Mouse (Mus musculus) liver, postnatal 0 days (tissue): ENCODE results near the gene Gna11. TPM values are rescaled to one million over a fixed set of nuclear protein-coding genes. Genes with fewer than 3 reads are reported as not detected.
A peak's percentile ranks its signal among the peaks of the same experiment; 100 is the strongest.

Experiments
- ATAC-seq: fragments of 200-750 bp; cut with Nextera tagmentation; 2 replicates; pipeline ENCODE4 v1.8.0; 2017; ENCODE audit warnings: mild to moderate bottlenecking, moderate library complexity
- DNase-seq: peaks from one replicate; pipeline ENCODE4 v3.0.0-alpha.2; 2016
- H3K27ac ChIP-seq: fragments of 300-500 bp; sonication (generic); 2 replicates; pipeline ENCODE4 v1.5.1; 2014; ENCODE audit warnings: antibody characterized with exemption, moderate library complexity, mild to moderate bottlenecking, low read depth
- H3K27me3 ChIP-seq: fragments of 300-500 bp; sonication (generic); 2 replicates; pipeline ENCODE4 v1.6.1; 2014; ENCODE audit warnings: low read length, control low read depth, mixed read lengths; ENCODE audit not compliant: insufficient read depth
- H3K36me3 ChIP-seq: fragments of 300-500 bp; sonication (generic); replicated peaks from 2 replicates; pipeline ENCODE4 v1.6.1; 2014; ENCODE audit warnings: mild to moderate bottlenecking, control low read depth, low read length, moderate library complexity, mixed read lengths; ENCODE audit not compliant: insufficient read depth
- H3K4me1 ChIP-seq: fragments of 300-500 bp; sonication (generic); 2 replicates; pipeline ENCODE4 v1.6.1; 2014; ENCODE audit warnings: antibody characterized with exemption, mild to moderate bottlenecking, control low read depth; ENCODE audit not compliant: insufficient read depth
- H3K4me2 ChIP-seq: fragments of 300-500 bp; sonication (generic); 2 replicates; pipeline ENCODE4 v1.6.1; 2014; ENCODE audit warnings: low read depth, mild to moderate bottlenecking, low read length, moderate library complexity, mixed read lengths
- H3K4me3 ChIP-seq: fragments of 300-500 bp; sonication (generic); 2 replicates; pipeline ENCODE4 v1.5.1; 2014; ENCODE audit warnings: low read depth, low read length
- H3K9ac ChIP-seq: fragments of 300-500 bp; sonication (generic); replicated peaks from 2 replicates; pipeline ENCODE4 v1.6.1; 2014; ENCODE audit warnings: mild to moderate bottlenecking, moderate library complexity
- H3K9me3 ChIP-seq: fragments of 300-500 bp; sonication (generic); 2 replicates; pipeline ENCODE4 v1.6.1; 2016; ENCODE audit warnings: mild to moderate bottlenecking, control low read depth, low read length, mixed read lengths
- CTCF ChIP-seq: sonication (generic); IDR thresholded peaks from 2 replicates; pipeline ENCODE4 v1.5.1; 2016; ENCODE audit warnings: antibody characterized with exemption, low read depth
- EP300 ChIP-seq: IDR thresholded peaks from 2 replicates; pipeline ENCODE4 v1.6.1; 2016; ENCODE audit warnings: antibody characterized with exemption, low read depth, mild to moderate bottlenecking
- WGBS: fragments of 180-500 bp; shearing (Covaris S2); extraction: QIAGEN DNeasy Blood & Tissue Kit; methylation state at CpG from one replicate; pipeline ENCODE4 v1.1.7; 2014; ENCODE audit not compliant: insufficient replicate concordance; 5-methylcytosine and 5-hydroxymethylcytosine counted together
- polyA plus RNA-seq: library from polyadenylated mRNA; unstranded; fragments of >200 nt; fragmentation: Nextera tagmentation; extraction: Ambion mirVana; gene quantifications from 2 replicates; pipeline ENCODE4 v1.2.1, GENCODE M21; 2015

Gene Gna11
- polyA plus RNA-seq, 1 experiment from 2014 or later = 18.3 TPM

DNA sequence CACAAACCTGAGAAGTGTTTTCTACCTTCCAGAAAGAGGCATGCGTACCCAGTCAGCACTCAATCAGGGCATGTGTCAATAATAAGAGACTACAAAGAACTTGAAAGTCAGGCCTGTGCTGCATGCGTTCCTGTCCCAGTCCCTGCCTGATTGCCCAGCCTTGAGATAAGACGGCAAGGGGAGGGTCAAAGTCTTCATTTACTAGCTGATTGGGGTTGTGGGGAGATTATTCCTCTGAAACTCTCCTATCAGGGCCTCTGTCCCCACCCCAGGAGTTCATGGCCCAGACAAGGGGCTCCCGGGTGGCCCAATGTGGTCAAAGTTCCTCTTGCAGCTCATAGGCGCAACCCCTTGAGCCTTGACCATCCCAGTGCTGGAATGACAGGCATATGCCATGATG lies 1.3 kb upstream of the Gna11 start:
- Histone ChIP-seq H3K9ac (peak overlapping the region; percentile 48), H3K36me3 (no peaks in the 10 kb centered on the region), H3K4me2 (no peak overlapping the region), H3K27me3 (no peaks in the 10 kb centered on the region), H3K9me3 (no peaks in the 10 kb centered on the region), H3K4me3 (no peak overlapping the region), H3K27ac (peak overlapping the region; percentile 31; the same call in 1 of the 2 replicates), H3K4me1 (peaks cover 45% of the 10 kb centered on the region)
- TF ChIP-seq EP300 = no peak
- TF ChIP-seq CTCF = no peak
- DNase-seq = no peak
- no peak for ATAC-seq
- WGBS = 32% methylated on average over 5 of the region's 5 CpGs

DNA sequence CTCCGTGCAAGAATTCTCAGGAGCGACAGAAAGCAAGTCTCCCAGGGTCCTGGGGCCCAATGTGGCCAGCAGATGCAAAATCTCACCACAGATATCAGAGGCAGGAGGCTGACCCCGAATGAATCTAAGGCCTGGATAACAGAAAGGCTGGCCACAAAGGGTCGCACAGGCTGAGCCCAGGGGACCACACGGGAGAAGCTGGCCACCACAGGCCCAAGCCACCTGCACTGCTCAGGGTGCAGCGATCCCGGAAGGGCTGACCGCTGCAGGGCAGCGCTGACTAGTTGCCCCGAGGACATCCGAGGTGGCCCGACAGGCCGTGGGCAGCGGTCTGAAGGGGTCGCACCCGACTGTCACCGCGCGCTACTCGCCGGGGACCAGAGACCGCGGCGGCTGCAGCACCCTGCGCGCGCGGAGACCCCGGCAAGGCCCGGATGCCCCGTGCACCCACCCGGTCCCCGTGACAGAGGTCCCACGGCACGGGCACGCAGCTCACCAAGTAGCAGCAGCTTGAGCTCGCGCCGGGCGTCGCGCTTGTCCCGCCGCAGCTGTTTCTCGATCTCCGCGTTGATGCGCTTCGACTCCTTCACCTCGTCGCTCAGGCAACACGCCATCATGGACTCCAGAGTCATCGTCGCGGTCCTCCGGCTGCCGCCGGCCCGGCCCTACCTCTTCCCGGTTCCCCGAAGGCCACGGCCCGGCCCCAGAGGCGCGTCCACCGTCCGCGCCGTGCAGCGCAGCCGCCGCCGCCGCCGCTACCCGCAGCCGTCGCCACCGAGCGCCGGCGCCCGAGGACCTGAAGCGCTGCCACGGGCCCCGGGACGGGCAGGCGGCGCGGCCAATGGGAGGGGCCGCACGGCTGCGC lies 462 bp downstream of the Gna11 start:
- Histone ChIP-seq H3K36me3 (peaks cover 3% of the 10 kb centered on the region; the same call in 1 of the 2 replicates), H3K9me3 (no peaks in the 10 kb centered on the region), H3K9ac (peak overlapping the region; percentile 80), H3K27me3 (no peaks in the 10 kb centered on the region), H3K27ac (peak overlapping the region; percentile 70), H3K4me3 (peak overlapping the region; percentile 68), H3K4me2 (peak overlapping the region; percentile 99), H3K4me1 (peaks cover 47% of the 10 kb centered on the region)
- 2% methylated on average over 80 of the region's 93 CpGs for WGBS
- ATAC-seq (peak; percentile 33), DNase-seq (no peak)
- TF ChIP-seq EP300 (no peak), CTCF (no peak)

DNA sequence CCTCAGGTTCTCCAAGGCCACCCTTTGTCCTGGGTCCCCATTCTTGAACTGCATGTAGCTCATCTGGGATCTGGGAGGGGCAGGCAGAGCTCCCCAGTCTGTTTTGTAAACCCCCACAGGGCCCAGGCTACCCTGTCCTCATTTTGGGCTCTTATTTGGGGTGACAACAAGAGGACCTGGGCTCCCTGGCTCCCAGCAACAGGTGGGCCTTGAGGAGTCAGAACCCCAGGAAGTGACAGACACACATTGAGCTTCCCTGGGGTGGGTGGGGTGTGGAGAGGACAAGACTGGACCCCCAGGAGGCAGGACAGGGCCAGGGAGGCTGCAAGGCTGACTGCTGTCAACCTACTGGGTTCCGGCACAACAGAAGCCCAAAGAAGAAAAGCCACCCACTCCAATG lies 1.4 kb downstream of the Gna11 start:
- Histone ChIP-seq H3K27me3 (no peaks in the 10 kb centered on the region), H3K9me3 (no peaks in the 10 kb centered on the region), H3K4me1 (peaks cover 47% of the 10 kb centered on the region), H3K4me3 (peak overlapping the region; percentile 68), H3K36me3 (peaks cover 10% of the 10 kb centered on the region; the same call in 1 of the 2 replicates), H3K9ac (peak overlapping the region; percentile 80), H3K27ac (0 out of 2 replicates have a peak overlapping the region, but pooled peaks have one; percentile 29), H3K4me2 (peak overlapping the region; percentile 99)
- ATAC-seq (no peak), DNase-seq (no peak)
- TF ChIP-seq EP300 = no peak
- TF ChIP-seq CTCF = no peak
- 67% methylated on average over 1 of the region's 1 CpGs for WGBS

DNA sequence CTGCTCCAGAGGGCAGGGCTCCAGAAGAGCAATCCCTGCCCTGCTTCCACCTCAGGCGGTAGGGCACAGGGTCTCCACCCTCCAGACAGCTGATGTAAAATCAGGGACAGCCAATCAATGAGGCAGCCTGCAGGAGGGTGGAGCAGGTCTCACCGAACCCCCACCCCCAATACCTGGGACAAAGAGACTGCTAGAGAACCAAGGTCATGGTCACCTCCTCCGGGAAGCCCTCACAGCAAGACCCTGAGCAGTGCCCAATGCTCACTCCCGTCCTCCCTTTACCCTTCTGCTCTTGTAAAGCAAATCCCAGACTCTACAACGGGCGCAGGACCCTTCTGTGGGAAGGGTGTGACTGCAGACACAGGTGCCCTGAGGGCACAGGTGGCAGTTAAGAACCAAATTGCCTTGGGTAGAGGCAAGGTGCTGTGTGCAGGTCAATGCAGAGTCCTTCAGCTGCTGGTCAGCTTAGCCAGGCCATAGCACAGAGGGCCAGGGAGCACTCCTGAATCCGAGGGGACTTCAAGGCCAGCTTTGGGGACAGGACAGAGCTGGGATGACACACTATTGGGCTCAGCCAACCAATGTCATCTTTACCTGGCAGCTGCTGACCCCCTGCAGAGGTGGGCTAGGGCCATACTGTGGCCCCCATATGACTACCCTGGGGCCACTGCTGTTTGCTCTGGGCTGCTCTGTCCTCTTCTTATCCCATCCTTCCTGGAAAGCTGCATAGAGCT lies 2.1 kb downstream of the Gna11 start:
- Histone ChIP-seq H3K9ac (peak overlapping the region; percentile 80), H3K27ac (peak overlapping the region; percentile 74), H3K9me3 (no peaks in the 10 kb centered on the region), H3K27me3 (no peaks in the 10 kb centered on the region), H3K4me3 (no peak overlapping the region), H3K4me1 (peaks cover 50% of the 10 kb centered on the region), H3K36me3 (peaks cover 10% of the 10 kb centered on the region; the same call in 1 of the 2 replicates), H3K4me2 (peak overlapping the region; percentile 99)
- no peak for TF ChIP-seq EP300
- no peak for DNase-seq
- ATAC-seq = no peak
- WGBS = 70% methylated on average over 7 of the region's 7 CpGs

DNA sequence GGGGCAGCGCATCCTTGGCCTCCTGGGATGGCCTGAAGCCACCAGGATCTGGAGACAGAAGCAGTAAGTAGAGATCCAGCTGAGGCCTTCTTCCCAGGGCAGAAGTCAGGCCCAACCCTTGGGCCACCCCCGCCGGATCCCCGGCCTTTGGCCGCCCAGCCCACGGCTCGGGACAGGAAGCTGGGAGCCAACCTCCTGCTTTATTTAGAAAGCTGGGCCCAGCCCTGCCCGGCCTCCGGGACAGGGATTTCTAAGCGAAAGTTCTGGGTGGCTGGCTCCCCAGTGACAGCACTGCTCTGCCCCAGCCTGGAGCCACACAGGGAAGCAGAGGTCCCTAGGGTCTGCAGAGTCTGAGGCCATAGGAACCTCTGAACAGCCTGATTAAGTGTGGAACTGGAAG lies 3.2 kb downstream of the Gna11 start:
- H3K4me3 ChIP-seq = no peak overlapping the region
- DNase-seq (peak; percentile 57), ATAC-seq (no peak)
- H3K36me3 ChIP-seq = peaks cover 10% of the 10 kb centered on the region; the same call in 1 of the 2 replicates
- peaks cover 50% of the 10 kb centered on the region for H3K4me1 ChIP-seq
- H3K27me3 ChIP-seq = no peaks in the 10 kb centered on the region
- no peaks in the 10 kb centered on the region for H3K9me3 ChIP-seq
- 44% methylated on average over 10 of the region's 10 CpGs for WGBS
- peak overlapping the region; percentile 74 for H3K27ac ChIP-seq
- TF ChIP-seq CTCF (no peak), EP300 (no peak)
- H3K4me2 ChIP-seq = peak overlapping the region; percentile 99
- peak overlapping the region; percentile 80 for H3K9ac ChIP-seq

DNA sequence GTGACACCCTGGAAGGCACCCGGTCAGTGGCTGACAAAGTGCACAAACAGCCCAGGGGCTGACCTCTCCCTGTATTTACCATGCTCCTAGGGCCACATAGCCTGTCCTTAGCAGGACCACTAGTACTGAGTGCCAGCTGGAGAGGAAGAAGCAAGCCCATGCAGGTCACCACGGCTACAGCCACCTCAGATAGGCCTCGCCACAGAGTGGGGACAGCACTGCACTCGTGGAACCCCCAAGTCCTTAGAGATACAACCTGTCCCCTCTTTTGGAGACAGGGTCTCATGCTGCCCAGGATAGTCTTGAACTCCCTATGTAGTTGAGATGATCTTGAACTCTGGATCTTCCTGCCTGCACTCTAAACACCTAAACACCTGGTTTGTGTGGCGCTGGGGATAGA lies 3.6 kb downstream of the Gna11 start:
- WGBS = 63% methylated on average over 5 of the region's 5 CpGs
- Histone ChIP-seq H3K36me3 (peaks cover 10% of the 10 kb centered on the region; the same call in 1 of the 2 replicates), H3K9ac (peak overlapping the region; percentile 80; the same call in 1 of the 2 replicates), H3K9me3 (no peaks in the 10 kb centered on the region), H3K27me3 (no peaks in the 10 kb centered on the region), H3K4me2 (peak overlapping the region; percentile 99), H3K4me3 (no peak overlapping the region), H3K4me1 (peaks cover 46% of the 10 kb centered on the region), H3K27ac (peak overlapping the region; percentile 74)
- ATAC-seq (no peak), DNase-seq (no peak)
- no peak for TF ChIP-seq CTCF
- no peak for TF ChIP-seq EP300
